Mouse (Mus musculus) intestine, postnatal 0 days (tissue): ENCODE measurements around the gene Bag5. TPM values are rescaled to one million over a fixed set of nuclear protein-coding genes. Genes with fewer than 3 reads are reported as not detected.
"Not testable (repeated sequence)": the region's sequence is repeated elsewhere in the genome, so short reads cannot be mapped to it uniquely, and the experiment has no call there.

ENCODE experiments used
- ATAC-seq: fragments of 200-750 bp; cut with Nextera tagmentation; 2 replicates; pipeline ENCODE4 v1.8.0; 2017; ENCODE audit warnings: mild to moderate bottlenecking, moderate TSS enrichment, moderate library complexity
- H3K27ac ChIP-seq: fragments of 300-500 bp; sonication (generic); 2 replicates; pipeline ENCODE4 v1.5.1; 2014; ENCODE audit warnings: mild to moderate bottlenecking, low read depth, low read length, moderate library complexity
- H3K27me3 ChIP-seq: fragments of 300-500 bp; sonication (generic); replicated peaks from 2 replicates; pipeline ENCODE4 v1.6.1; 2014; ENCODE audit warnings: low read length, mixed read lengths; ENCODE audit not compliant: control insufficient read depth, insufficient read depth
- H3K36me3 ChIP-seq: fragments of 300-500 bp; sonication (generic); 2 replicates; pipeline ENCODE4 v1.6.1; 2014; ENCODE audit warnings: mild to moderate bottlenecking, moderate library complexity; ENCODE audit not compliant: control insufficient read depth, insufficient read depth
- H3K4me1 ChIP-seq: fragments of 300-500 bp; sonication (generic); replicated peaks from 2 replicates; pipeline ENCODE4 v1.6.1; 2014; ENCODE audit warnings: antibody characterized with exemption, low read length, mixed read lengths; ENCODE audit not compliant: control insufficient read depth, insufficient read depth
- H3K4me2 ChIP-seq: fragments of 300-500 bp; sonication (generic); replicated peaks from 2 replicates; pipeline ENCODE4 v1.6.1; 2014; ENCODE audit warnings: low read depth, mild to moderate bottlenecking, moderate library complexity
- H3K4me3 ChIP-seq: fragments of 300-500 bp; sonication (generic); 2 replicates; pipeline ENCODE4 v1.5.1; 2014; ENCODE audit warnings: low read depth, low read length
- H3K9ac ChIP-seq: fragments of 300-500 bp; sonication (generic); 2 replicates; pipeline ENCODE4 v1.6.1; 2014; ENCODE audit warnings: mild to moderate bottlenecking, low read depth, low read length
- H3K9me3 ChIP-seq: fragments of 300-500 bp; sonication (generic); 2 replicates; pipeline ENCODE4 v1.6.1; 2016; ENCODE audit warnings: mixed run types; ENCODE audit not compliant: control insufficient read depth
- CTCF ChIP-seq: sonication (generic); IDR thresholded peaks from 2 replicates; pipeline ENCODE4 v1.5.1; 2016; ENCODE audit warnings: low read depth, mild to moderate bottlenecking, control low read depth, antibody characterized with exemption, moderate library complexity
- WGBS: fragments of 180-500 bp; shearing (Covaris S2); extraction: QIAGEN DNeasy Blood & Tissue Kit; methylation state at CpG from one replicate; pipeline ENCODE4 v1.1.7; 2014; 5-methylcytosine and 5-hydroxymethylcytosine counted together
- polyA plus RNA-seq: library from polyadenylated mRNA; unstranded; fragments of >200 nt; fragmentation: Nextera tagmentation; extraction: Ambion mirVana; gene quantifications from 2 replicates; pipeline ENCODE4 v1.2.1, GENCODE M21; 2015

Bag5 gene
- polyA plus RNA-seq, 1 experiment from 2014 or later: 29.6 TPM

DNA sequence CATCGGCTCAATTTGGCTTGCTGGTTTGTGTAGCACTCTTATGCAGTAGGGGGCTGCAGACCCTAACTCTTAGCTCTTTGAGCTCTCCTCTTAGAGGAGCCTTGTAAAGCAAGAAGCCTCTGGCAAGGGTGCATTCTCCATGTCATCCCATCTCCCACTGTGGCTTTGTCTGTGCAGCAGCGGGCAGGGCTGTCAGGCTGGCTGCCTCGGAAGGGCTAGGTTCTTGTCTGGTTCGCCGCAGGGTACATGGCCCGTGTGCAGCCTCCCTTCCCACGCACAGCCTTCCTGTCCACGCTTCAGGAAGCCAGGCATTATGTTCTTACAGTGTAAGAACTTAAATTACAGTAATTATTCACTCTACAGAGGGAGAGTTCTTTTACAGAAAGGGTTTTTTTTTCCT is 5.6 kb upstream of the Bag5 start:
- Histone ChIP-seq H3K27ac (no peak overlapping the region), H3K4me3 (no peak overlapping the region), H3K4me2 (no peak overlapping the region), H3K27me3 (no peaks in the 10 kb centered on the region), H3K9ac (no peak overlapping the region), H3K36me3 (no peaks in the 10 kb centered on the region), H3K9me3 (no peaks in the 10 kb centered on the region), H3K4me1 (no peaks in the 10 kb centered on the region)
- WGBS: 67% methylated on average over 8 of the region's 8 CpGs
- no peak for ATAC-seq
- TF ChIP-seq CTCF: no peak

DNA sequence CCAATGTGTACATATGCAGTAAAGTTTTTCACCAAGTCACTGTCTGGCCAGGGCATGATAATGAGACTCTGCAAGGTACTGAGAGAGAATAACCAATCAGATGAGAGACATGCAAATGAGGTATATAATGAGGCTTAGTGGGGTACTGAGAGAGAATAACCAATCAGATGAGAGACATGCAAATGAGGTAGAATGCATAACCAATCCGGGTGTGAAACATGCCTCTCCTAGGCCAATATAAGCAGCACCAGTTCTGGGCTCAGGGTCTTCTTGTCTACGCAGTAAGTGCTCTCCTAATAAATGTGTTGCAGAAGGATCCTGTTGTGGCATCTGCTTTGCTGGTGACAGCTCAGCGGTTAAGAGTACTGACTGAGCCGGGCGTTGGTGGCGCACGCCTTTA is 3.4 kb upstream of the Bag5 start:
- ATAC-seq: no peak
- Histone ChIP-seq H3K27ac (no peak overlapping the region), H3K9ac (no peak overlapping the region), H3K36me3 (no peaks in the 10 kb centered on the region), H3K4me1 (peaks cover 5% of the 10 kb centered on the region; the same call in 1 of the 2 replicates), H3K4me3 (no peak overlapping the region), H3K9me3 (no peaks in the 10 kb centered on the region), H3K27me3 (no peaks in the 10 kb centered on the region), H3K4me2 (no peak overlapping the region)
- TF ChIP-seq CTCF: no peak
- WGBS: 98% methylated on average over 7 of the region's 7 CpGs

DNA sequence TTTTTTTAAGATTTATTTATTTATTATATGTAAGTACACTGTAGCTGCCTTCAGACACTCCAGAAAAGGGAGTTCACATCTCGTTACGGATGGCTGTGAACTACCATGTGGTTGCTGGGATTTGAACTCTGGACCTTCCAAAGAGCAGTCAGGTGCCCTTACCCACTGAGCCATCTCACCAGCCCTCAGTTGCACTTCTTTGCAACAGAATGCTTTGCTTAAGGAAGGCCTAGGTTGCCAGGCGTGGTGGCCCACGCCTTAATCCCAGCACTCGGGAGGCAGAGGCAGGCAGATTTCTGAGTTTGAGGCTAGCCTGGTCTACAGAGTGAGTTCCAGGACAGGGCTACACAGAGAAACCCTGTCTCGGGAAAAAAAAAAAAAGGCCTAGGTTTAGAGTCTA is 823 bp upstream of the Bag5 start:
- H3K9ac ChIP-seq, H3K27ac ChIP-seq, H3K9me3 ChIP-seq, ATAC-seq, H3K4me1 ChIP-seq, H3K27me3 ChIP-seq: not testable (repeated sequence)
- Histone ChIP-seq H3K4me3 (peak overlapping the region; percentile 95), H3K4me2 (peak overlapping the region; percentile 80), H3K36me3 (peaks cover 25% of the 10 kb centered on the region)
- 53% methylated on average over 6 of the region's 6 CpGs for WGBS

DNA sequence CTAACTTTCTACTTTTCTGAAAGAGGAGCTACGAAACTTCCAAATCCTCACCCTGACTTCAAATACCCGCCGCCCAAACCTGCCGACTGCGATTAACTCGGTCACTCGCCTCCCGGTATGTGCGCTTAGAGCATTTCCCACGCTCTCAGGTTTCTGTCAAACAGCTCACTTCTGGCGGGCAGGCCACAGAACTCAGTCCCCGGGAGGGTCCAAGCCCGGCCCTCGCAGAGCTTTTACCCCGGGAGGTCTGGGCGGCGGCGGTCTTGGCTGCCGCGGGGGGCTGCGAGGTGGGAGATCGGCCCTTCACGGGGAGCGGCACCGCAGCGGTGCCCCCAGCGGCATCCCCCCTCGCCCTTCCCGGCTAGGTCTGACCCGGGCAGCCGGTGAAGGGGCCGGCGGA is 581 bp downstream of the Bag5 start:
- H3K36me3 ChIP-seq: peaks cover 30% of the 10 kb centered on the region
- H3K4me3 ChIP-seq: peak overlapping the region; percentile 95
- ATAC-seq: peak; percentile 19
- no peaks in the 10 kb centered on the region for H3K27me3 ChIP-seq
- peak overlapping the region; percentile 97 for H3K9ac ChIP-seq
- H3K4me2 ChIP-seq: peak overlapping the region; percentile 80
- H3K4me1 ChIP-seq: peaks cover 6% of the 10 kb centered on the region; the same call in 1 of the 2 replicates
- WGBS: under 1% methylated on average over 32 of the region's 33 CpGs
- no peaks in the 10 kb centered on the region for H3K9me3 ChIP-seq
- TF ChIP-seq CTCF: no peak
- peak overlapping the region; percentile 69 for H3K27ac ChIP-seq

DNA sequence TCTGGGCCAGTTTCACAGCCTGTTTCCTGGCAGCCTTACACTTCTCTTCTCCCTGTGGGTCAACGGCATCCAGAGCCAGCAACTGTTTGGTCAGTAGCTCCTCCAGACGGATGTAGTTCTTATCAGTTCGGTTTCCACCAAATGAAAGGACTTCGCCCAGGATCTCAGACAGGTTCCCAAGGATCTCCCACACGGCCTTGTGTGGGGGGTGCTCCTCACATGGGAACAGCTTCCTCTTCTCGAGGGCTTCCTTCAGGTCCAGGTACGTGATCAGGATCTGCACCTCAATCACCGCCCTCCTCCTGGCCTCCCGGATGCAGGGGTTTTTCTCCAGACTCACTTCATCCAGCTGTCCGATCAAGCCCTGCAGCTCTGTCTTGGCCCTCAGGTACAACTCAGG is 3.0 kb downstream of the Bag5 start:
- H3K27me3 ChIP-seq: no peaks in the 10 kb centered on the region
- ATAC-seq: no peak
- WGBS: 70% methylated on average over 10 of the region's 10 CpGs
- H3K4me2 ChIP-seq: no peak overlapping the region
- no peak overlapping the region for H3K4me3 ChIP-seq
- TF ChIP-seq CTCF: no peak
- H3K9me3 ChIP-seq: no peaks in the 10 kb centered on the region
- peaks cover 6% of the 10 kb centered on the region; the same call in 1 of the 2 replicates for H3K4me1 ChIP-seq
- peaks cover 30% of the 10 kb centered on the region for H3K36me3 ChIP-seq
- H3K9ac ChIP-seq: no peak overlapping the region
- no peak overlapping the region for H3K27ac ChIP-seq

DNA sequence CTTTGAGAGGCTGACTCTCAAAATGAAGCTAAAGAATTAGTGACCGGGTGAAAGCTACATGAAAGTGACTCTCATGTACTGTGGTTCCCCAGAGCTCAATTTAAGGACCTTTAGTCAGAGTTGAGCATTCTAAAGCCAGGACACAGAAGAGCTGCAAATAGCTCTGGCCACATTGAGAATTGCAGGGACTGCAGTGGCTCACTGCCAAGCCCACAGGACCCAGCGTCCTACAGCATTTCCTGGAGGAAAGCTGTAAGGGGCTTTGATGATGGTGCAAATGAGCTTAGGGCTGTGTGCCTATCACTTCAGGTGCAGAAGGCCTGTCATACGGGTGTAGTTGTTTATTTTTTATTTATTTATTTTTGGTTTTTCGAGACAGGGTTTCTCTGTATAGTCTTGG is 4.9 kb downstream of the Bag5 start:
- no peak overlapping the region for H3K9ac ChIP-seq
- no peak overlapping the region for H3K27ac ChIP-seq
- no peak for ATAC-seq

More for the DNA sequence above, 4.9 kb downstream of the Bag5 start:
- TF ChIP-seq CTCF: 0 out of 2 replicates have a peak, but pooled peaks have one; percentile 2
- 68% methylated on average over 4 of the region's 4 CpGs for WGBS
- Histone ChIP-seq H3K9me3 (no peaks in the 10 kb centered on the region), H3K36me3 (peaks cover 30% of the 10 kb centered on the region), H3K4me1 (peaks cover 6% of the 10 kb centered on the region; the same call in 1 of the 2 replicates), H3K4me2 (no peak overlapping the region), H3K27me3 (no peaks in the 10 kb centered on the region), H3K4me3 (no peak overlapping the region)
